Mouse (Mus musculus) bone marrow macrophage, adult 2 months (primary cell): ENCODE data around the gene Srarp.

Experiments used
- CTCF ChIP-seq: IDR thresholded peaks from 2 replicates; pipeline ENCODE4 v1.5.1; 2012; ENCODE audit warnings: low read depth, mild to moderate bottlenecking, low read length, moderate library complexity
- POLR2A ChIP-seq: IDR thresholded peaks from 2 replicates; pipeline ENCODE4 v1.6.1; 2012; ENCODE audit warnings: mild to moderate bottlenecking, low read depth, low read length, borderline replicate concordance

GRCm38 (mm10) chr4:141471491-141471890 lies 35.6 kb upstream of the Srarp start:
- TF ChIP-seq CTCF = no peak
- no peak for TF ChIP-seq POLR2A
